Mouse (Mus musculus) liver, adult 2 months (tissue): ENCODE data around the gene Plgrkt. TPM values are rescaled to one million over a fixed set of nuclear protein-coding genes. Genes with fewer than 3 reads are reported as not detected.

Experiments
- DNase-seq: peaks from one replicate; pipeline ENCODE4 v3.0.0-alpha.2; 2011; ENCODE audit warnings: low read depth, low spot score; ENCODE audit errors: extremely low read depth
- H3K27ac ChIP-seq: fragments of 200-500 bp; replicated peaks from 2 replicates; pipeline ENCODE4 v1.5.1; 2012; ENCODE audit warnings: low read depth, mild to moderate bottlenecking, control low read depth, inconsistent platforms, low read length; ENCODE audit not compliant: insufficient read depth
- H3K27me3 ChIP-seq: fragments of 200-500 bp; 2 replicates; pipeline ENCODE4 v1.6.1; 2012; ENCODE audit warnings: mild to moderate bottlenecking, moderate library complexity, low read length, inconsistent platforms; ENCODE audit not compliant: control insufficient read depth, insufficient read depth
- H3K36me3 ChIP-seq: fragments of 200-500 bp; 2 replicates; pipeline ENCODE4 v1.6.1; 2012; ENCODE audit warnings: low read length, inconsistent platforms; ENCODE audit not compliant: control insufficient read depth, insufficient read depth
- H3K4me1 ChIP-seq: fragments of 200-500 bp; 2 replicates; pipeline ENCODE4 v1.6.1; 2011; ENCODE audit warnings: low read length; ENCODE audit not compliant: control insufficient read depth, insufficient read depth
- H3K4me3 ChIP-seq: fragments of 200-500 bp; 2 replicates; pipeline ENCODE4 v1.5.1; 2011; ENCODE audit warnings: low read depth, mild to moderate bottlenecking, control low read depth, low read length, moderate library complexity; ENCODE audit not compliant: insufficient read depth
- H3K79me2 ChIP-seq: fragments of 200-500 bp; 2 replicates; pipeline ENCODE4 v1.6.1; 2012; ENCODE audit warnings: inconsistent platforms, mild to moderate bottlenecking, low read length, moderate library complexity; ENCODE audit not compliant: control insufficient read depth, insufficient read depth
- H3K9ac ChIP-seq: fragments of 200-500 bp; 2 replicates; pipeline ENCODE4 v1.6.1; 2012; ENCODE audit warnings: low read depth, mild to moderate bottlenecking, control low read depth, inconsistent platforms, low read length
- CTCF ChIP-seq: fragments of 200-500 bp; IDR thresholded peaks from 2 replicates; pipeline ENCODE4 v1.5.1; 2011; ENCODE audit warnings: low read depth, low read length, control low read depth
- POLR2A ChIP-seq: fragments of 200-500 bp; IDR thresholded peaks from 2 replicates; pipeline ENCODE4 v1.6.1; 2011; ENCODE audit warnings: low read length, control low read depth; ENCODE audit not compliant: insufficient read depth; ENCODE audit errors: extremely low read depth
- WGBS: fragments of 180-500 bp; shearing (Covaris S2); methylation state at CpG from one replicate; pipeline ENCODE4 v1.1.7; 2018; 5-methylcytosine and 5-hydroxymethylcytosine counted together
- polyA plus RNA-seq: library from polyadenylated mRNA; depleted of rRNA; stranded (reverse); fragments of >200 nt; gene quantifications from 2 replicates; pipeline ENCODE4 v1.2.3, GENCODE M21; 2012; rRNA removed
- total RNA-seq: library from RNA; depleted of rRNA; stranded (reverse); fragments of >200 nt; gene quantifications from 2 replicates; pipeline ENCODE4 v1.2.3, GENCODE M21; 2014; rRNA removed

The Plgrkt gene
- total and polyA plus RNA-seq, 2 experiments = 14.0 to 14.8 TPM

DNA sequence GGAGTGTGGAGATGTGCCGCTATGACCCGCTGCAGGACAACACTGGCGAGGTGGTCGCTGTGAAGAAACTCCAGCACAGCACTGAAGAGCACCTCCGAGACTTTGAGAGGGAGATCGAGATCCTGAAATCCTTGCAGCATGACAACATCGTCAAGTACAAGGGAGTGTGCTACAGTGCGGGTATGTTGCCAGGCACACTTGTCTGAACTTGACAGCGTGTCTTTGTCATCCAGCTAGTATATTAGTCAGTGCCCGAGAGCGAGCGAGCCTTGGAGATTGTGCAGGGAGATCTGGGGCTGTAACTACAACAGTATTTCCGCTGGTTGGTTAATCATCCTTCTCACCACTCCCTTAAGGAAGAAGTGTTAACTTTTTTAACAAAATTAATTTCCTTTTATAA is 66.3 kb downstream of the Plgrkt start:
- H3K79me2 ChIP-seq = no peaks in the 10 kb centered on the region
- no peak for TF ChIP-seq CTCF
- TF ChIP-seq POLR2A = no peak
- 98% methylated on average over 13 of the region's 13 CpGs for WGBS
- no peaks in the 10 kb centered on the region for H3K27me3 ChIP-seq
- no peak overlapping the region for H3K27ac ChIP-seq
- DNase-seq = no peak
- H3K36me3 ChIP-seq = peaks cover 36% of the 10 kb centered on the region
- H3K4me1 ChIP-seq = no peaks in the 10 kb centered on the region
- H3K9ac ChIP-seq = no peak overlapping the region
- H3K4me3 ChIP-seq = no peak overlapping the region

Other genes with a start within 250 kb of the Plgrkt start
- gene Jak2, start 115.6 kb downstream of the Plgrkt start, total RNA-seq = 11.9 and 13.0 TPM in 2 replicates
- 1.6 and 2.1 TPM in 2 replicates for gene Jak2, start 115.6 kb downstream of the Plgrkt start, polyA plus RNA-seq
- gene Insl6, start 42.0 kb downstream of the Plgrkt start, total RNA-seq = 0.20 and 1.2 TPM in 2 replicates
- 0.13 and 0.66 TPM in 2 replicates for gene Insl6, start 42.0 kb downstream of the Plgrkt start, polyA plus RNA-seq
- gene Rln1, start 32.7 kb downstream of the Plgrkt start, total RNA-seq = not detected in 2 replicates
- not detected in 2 replicates for gene Rln1, start 32.7 kb downstream of the Plgrkt start, polyA plus RNA-seq
- 2.1 TPM in 2 replicates for gene Cd274, start 65 bp upstream of the Plgrkt start, total RNA-seq
- gene Cd274, start 65 bp upstream of the Plgrkt start, polyA plus RNA-seq = 1.00 and 1.2 TPM in 2 replicates
- 0.13 and 0.18 TPM in 2 replicates for gene Pdcd1lg2, start 43.5 kb upstream of the Plgrkt start, total RNA-seq
- gene Pdcd1lg2, start 43.5 kb upstream of the Plgrkt start, polyA plus RNA-seq = 0.05 and 0.11 TPM in 2 replicates
- gene Ric1, start 154.9 kb upstream of the Plgrkt start, total RNA-seq = 39.3 and 41.5 TPM in 2 replicates
- gene Ric1, start 154.9 kb upstream of the Plgrkt start, polyA plus RNA-seq = 4.7 and 5.4 TPM in 2 replicates